Mouse (Mus musculus): Measurements from ENCODE around the gene Ccpg1.

The Ccpg1 gene

GRCm38 (mm10) chr9:72996806-72997205 lies 11.6 kb downstream of the Ccpg1 start:
- DNase-seq: no peak

GRCm38 (mm10) chr9:73000487-73000886 lies 15.3 kb downstream of the Ccpg1 start:
- no peak for DNase-seq

- no peak for DNase-seq
Measured at GRCm38 (mm10) chr9:73001314-73002011, 16.2 kb downstream of the Ccpg1 start.

- no peak for DNase-seq
Measured at GRCm38 (mm10) chr9:73002177-73002576, 16.9 kb downstream of the Ccpg1 start.

- DNase-seq: no peak
Measured at GRCm38 (mm10) chr9:73004076-73004475, 18.8 kb downstream of the Ccpg1 start.

GRCm38 (mm10) chr9:73005106-73005505 lies 19.9 kb downstream of the Ccpg1 start:
- no peak for DNase-seq

GRCm38 (mm10) chr9:73006175-73006574 lies 20.9 kb downstream of the Ccpg1 start:
- no peak for DNase-seq

- DNase-seq: no peak
Measured at GRCm38 (mm10) chr9:73008384-73008783, 23.2 kb downstream of the Ccpg1 start.

- no peak for DNase-seq
Measured at GRCm38 (mm10) chr9:73012629-73013028, 27.4 kb downstream of the Ccpg1 start.

- DNase-seq: peak; percentile 50
Measured at GRCm38 (mm10) chr9:73014724-73015123, 29.5 kb downstream of the Ccpg1 start.

GRCm38 (mm10) chr9:73019841-73020240 lies 34.6 kb downstream of the Ccpg1 start:
- DNase-seq: no peak

- DNase-seq: no peak
Measured at GRCm38 (mm10) chr9:73020566-73021097, 35.4 kb downstream of the Ccpg1 start.

- peak; percentile 27 for DNase-seq
Measured at GRCm38 (mm10) chr9:73025818-73026636, 40.8 kb downstream of the Ccpg1 start.

- no peak for DNase-seq
Measured at GRCm38 (mm10) chr9:73030443-73030842, 45.2 kb downstream of the Ccpg1 start.

GRCm38 (mm10) chr9:73031421-73031820 lies 46.2 kb downstream of the Ccpg1 start:
- no peak for DNase-seq

GRCm38 (mm10) chr9:73033406-73033805 lies 48.2 kb downstream of the Ccpg1 start:
- no peak for DNase-seq

GRCm38 (mm10) chr9:73039222-73039945 lies 54.2 kb downstream of the Ccpg1 start:
- DNase-seq: peak; percentile 91

GRCm38 (mm10) chr9:73040080-73040479 lies 54.9 kb downstream of the Ccpg1 start, which contains the start of gene Pigb:
Gene Pigb, minus strand, starts transcription at chr9:73040378.
- no peak for DNase-seq

GRCm38 (mm10) chr9:73044146-73045079 lies 59.2 kb downstream of the Ccpg1 start, which contains the start of gene Rab27a:
Gene Rab27a, plus strand, starts transcription at chr9:73044854.
- peak; percentile 81 for DNase-seq

GRCm38 (mm10) chr9:73045204-73045603 lies 60.0 kb downstream of the Ccpg1 start:
- DNase-seq: no peak

GRCm38 (mm10) chr9:73045711-73046110 lies 60.5 kb downstream of the Ccpg1 start:
- no peak for DNase-seq

GRCm38 (mm10) chr9:73047906-73048305 lies 62.7 kb downstream of the Ccpg1 start:
- no peak for DNase-seq
